Mouse (Mus musculus): ENCODE data around the gene Piezo1.

DNA sequence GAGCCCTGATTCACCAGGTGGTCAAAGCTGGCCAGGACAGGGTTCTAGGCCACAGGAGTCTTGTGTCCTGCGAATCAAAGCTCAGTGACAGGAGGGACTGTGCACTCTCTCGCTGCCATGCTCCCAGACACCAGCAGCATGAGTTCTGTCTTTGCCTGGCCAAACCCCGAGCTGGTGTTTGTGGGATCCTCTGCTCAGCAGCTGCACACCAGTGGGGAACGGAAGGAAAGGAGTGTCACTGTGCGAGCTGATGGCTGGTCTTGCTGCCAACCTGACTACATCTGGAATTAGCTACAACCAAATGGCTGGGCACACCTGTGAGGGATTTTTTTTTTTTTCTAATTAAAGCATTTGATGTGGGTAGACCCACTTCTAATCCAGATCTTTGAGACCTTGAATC is 80.4 kb downstream of the Piezo1 start:
- TF ChIP-seq CTCF (IDR thresholded peaks at IDR 0.05; ENCODE audit: low read depth, low read length): no peak
- no peak for TF ChIP-seq POLR2AphosphoS5 (IDR thresholded peaks at IDR 0.05; ENCODE audit: insufficient replicate concordance, low read depth, low read length)
- TF ChIP-seq GATA1 (IDR thresholded peaks at IDR 0.05; ENCODE audit: borderline replicate concordance, low read length): no peak
- no peak for TF ChIP-seq TAL1 (conservative IDR thresholded peaks at IDR 0.05; ENCODE audit: low read depth, low read length)
- TF ChIP-seq GATA2 (IDR thresholded peaks at IDR 0.05; ENCODE audit: borderline replicate concordance, low read depth, low read length): no peak

Measured in G1E (cell line).